Mouse (Mus musculus): ENCODE measurements around the gene Cdc42ep2. TPM values are rescaled to one million over a fixed set of nuclear protein-coding genes. Genes with fewer than 3 reads are reported as not detected.

The Cdc42ep2 gene
- polyA plus RNA-seq, 1 experiment from 2014 or later: 20.4 TPM

- Histone ChIP-seq H3K9ac (ENCODE audit: low read depth, low read length) (peak overlapping the region; percentile 18; the same call in 1 of the 2 replicates), H3K27ac (ENCODE audit: low read length) (peak overlapping the region; percentile 5; the same call in 1 of the 2 replicates), H3K4me2 (ENCODE audit: low read length) (peak overlapping the region; percentile 40), H3K27me3 (ENCODE audit: control insufficient read depth, insufficient read depth, low read depth, low read length) (no peaks in the 10 kb centered on the region), H3K4me1 (ENCODE audit: control insufficient read depth, insufficient read depth, low read length) (peaks cover 3% of the 10 kb centered on the region; the same call in 1 of the 2 replicates), H3K36me3 (ENCODE audit: control insufficient read depth, insufficient read depth, low read length) (no peaks in the 10 kb centered on the region), H3K9me3 (replicated peaks; ENCODE audit: control insufficient read depth, low read length, poor library complexity, severe bottlenecking) (no peaks in the 10 kb centered on the region), H3K4me3 (ENCODE audit: low read depth, low read length) (no peak overlapping the region)
- WGBS: 11% methylated on average over 14 of the region's 14 CpGs
- ATAC-seq: no peak
Measured at GRCm38 (mm10) chr19:5937836-5938406, 13.3 kb upstream of the Cdc42ep2 start.

GRCm38 (mm10) chr19:5937095-5937835 is 12.6 kb upstream of the Cdc42ep2 start:
- Histone ChIP-seq H3K4me1 (ENCODE audit: control insufficient read depth, insufficient read depth, low read length) (peaks cover 3% of the 10 kb centered on the region; the same call in 1 of the 2 replicates), H3K4me3 (ENCODE audit: low read depth, low read length) (no peak overlapping the region), H3K9me3 (replicated peaks; ENCODE audit: control insufficient read depth, low read length, poor library complexity, severe bottlenecking) (no peaks in the 10 kb centered on the region), H3K36me3 (ENCODE audit: control insufficient read depth, insufficient read depth, low read length) (no peaks in the 10 kb centered on the region), H3K27ac (ENCODE audit: low read length) (peak overlapping the region; percentile 43; the same call in 1 of the 2 replicates), H3K27me3 (ENCODE audit: control insufficient read depth, insufficient read depth, low read depth, low read length) (no peaks in the 10 kb centered on the region), H3K4me2 (ENCODE audit: low read length) (no peak overlapping the region; the same call in 1 of the 2 replicates), H3K9ac (ENCODE audit: low read depth, low read length) (no peak overlapping the region; the same call in 1 of the 2 replicates)
- WGBS: 54% methylated on average over 21 of the region's 21 CpGs
- no peak for ATAC-seq

GRCm38 (mm10) chr19:5935691-5936090 is 11.1 kb upstream of the Cdc42ep2 start:
- Histone ChIP-seq H3K27me3 (ENCODE audit: control insufficient read depth, insufficient read depth, low read depth, low read length) (no peaks in the 10 kb centered on the region), H3K4me2 (ENCODE audit: low read length) (no peak overlapping the region), H3K9ac (ENCODE audit: low read depth, low read length) (no peak overlapping the region), H3K9me3 (replicated peaks; ENCODE audit: control insufficient read depth, low read length, poor library complexity, severe bottlenecking) (no peaks in the 10 kb centered on the region), H3K4me3 (ENCODE audit: low read depth, low read length) (no peak overlapping the region), H3K36me3 (ENCODE audit: control insufficient read depth, insufficient read depth, low read length) (no peaks in the 10 kb centered on the region), H3K27ac (ENCODE audit: low read length) (no peak overlapping the region), H3K4me1 (ENCODE audit: control insufficient read depth, insufficient read depth, low read length) (peaks cover 3% of the 10 kb centered on the region; the same call in 1 of the 2 replicates)
- 80% methylated on average over 5 of the region's 5 CpGs for WGBS
- ATAC-seq: no peak

- Histone ChIP-seq H3K27ac (ENCODE audit: low read length) (no peak overlapping the region), H3K4me2 (ENCODE audit: low read length) (no peak overlapping the region), H3K27me3 (ENCODE audit: control insufficient read depth, insufficient read depth, low read depth, low read length) (no peaks in the 10 kb centered on the region), H3K9me3 (replicated peaks; ENCODE audit: control insufficient read depth, low read length, poor library complexity, severe bottlenecking) (no peaks in the 10 kb centered on the region), H3K4me3 (ENCODE audit: low read depth, low read length) (no peak overlapping the region), H3K36me3 (ENCODE audit: control insufficient read depth, insufficient read depth, low read length) (no peaks in the 10 kb centered on the region), H3K4me1 (ENCODE audit: control insufficient read depth, insufficient read depth, low read length) (peaks cover 3% of the 10 kb centered on the region; the same call in 1 of the 2 replicates), H3K9ac (ENCODE audit: low read depth, low read length) (no peak overlapping the region)
- no peak for ATAC-seq
- 74% methylated on average over 3 of the region's 3 CpGs for WGBS
Measured at GRCm38 (mm10) chr19:5935266-5935665, 10.7 kb upstream of the Cdc42ep2 start.

GRCm38 (mm10) chr19:5929634-5930596 is 5.3 kb upstream of the Cdc42ep2 start:
- WGBS: 71% methylated on average over 14 of the region's 14 CpGs
- Histone ChIP-seq H3K27me3 (ENCODE audit: control insufficient read depth, insufficient read depth, low read depth, low read length) (no peaks in the 10 kb centered on the region), H3K9me3 (replicated peaks; ENCODE audit: control insufficient read depth, low read length, poor library complexity, severe bottlenecking) (no peaks in the 10 kb centered on the region), H3K4me3 (ENCODE audit: low read depth, low read length) (no peak overlapping the region), H3K27ac (ENCODE audit: low read length) (no peak overlapping the region), H3K4me2 (ENCODE audit: low read length) (no peak overlapping the region), H3K36me3 (ENCODE audit: control insufficient read depth, insufficient read depth, low read length) (no peaks in the 10 kb centered on the region), H3K4me1 (ENCODE audit: control insufficient read depth, insufficient read depth, low read length) (peaks cover 9% of the 10 kb centered on the region), H3K9ac (ENCODE audit: low read depth, low read length) (no peak overlapping the region)
- no peak for ATAC-seq

GRCm38 (mm10) chr19:5928546-5928945 is 3.9 kb upstream of the Cdc42ep2 start:
- no peak overlapping the region for H3K4me3 ChIP-seq (ENCODE audit: low read depth, low read length)
- 83% methylated on average over 3 of the region's 3 CpGs for whole genome bisulfite sequencing
- no peaks in the 10 kb centered on the region for H3K36me3 ChIP-seq (ENCODE audit: control insufficient read depth, insufficient read depth, low read length)
- H3K4me2 ChIP-seq (ENCODE audit: low read length): no peak overlapping the region
- H3K9ac ChIP-seq (ENCODE audit: low read depth, low read length): no peak overlapping the region
- no peak overlapping the region for H3K27ac ChIP-seq (ENCODE audit: low read length)
- H3K4me1 ChIP-seq (ENCODE audit: control insufficient read depth, insufficient read depth, low read length): peaks cover 12% of the 10 kb centered on the region
- ATAC-seq: no peak
- H3K9me3 ChIP-seq (replicated peaks; ENCODE audit: control insufficient read depth, low read length, poor library complexity, severe bottlenecking): no peaks in the 10 kb centered on the region
- H3K27me3 ChIP-seq (ENCODE audit: control insufficient read depth, insufficient read depth, low read depth, low read length): no peaks in the 10 kb centered on the region

GRCm38 (mm10) chr19:5928104-5928503 is 3.5 kb upstream of the Cdc42ep2 start:
- Histone ChIP-seq H3K4me3 (ENCODE audit: low read depth, low read length) (no peak overlapping the region), H3K4me1 (ENCODE audit: control insufficient read depth, insufficient read depth, low read length) (peaks cover 13% of the 10 kb centered on the region), H3K9me3 (replicated peaks; ENCODE audit: control insufficient read depth, low read length, poor library complexity, severe bottlenecking) (no peaks in the 10 kb centered on the region), H3K36me3 (ENCODE audit: control insufficient read depth, insufficient read depth, low read length) (no peaks in the 10 kb centered on the region), H3K4me2 (ENCODE audit: low read length) (no peak overlapping the region), H3K27ac (ENCODE audit: low read length) (no peak overlapping the region), H3K9ac (ENCODE audit: low read depth, low read length) (no peak overlapping the region), H3K27me3 (ENCODE audit: control insufficient read depth, insufficient read depth, low read depth, low read length) (no peaks in the 10 kb centered on the region)
- no peak for ATAC-seq
- WGBS: 84% methylated on average over 6 of the region's 6 CpGs

GRCm38 (mm10) chr19:5927532-5927931 is 2.9 kb upstream of the Cdc42ep2 start:
- Histone ChIP-seq H3K36me3 (ENCODE audit: control insufficient read depth, insufficient read depth, low read length) (no peaks in the 10 kb centered on the region), H3K27me3 (ENCODE audit: control insufficient read depth, insufficient read depth, low read depth, low read length) (no peaks in the 10 kb centered on the region), H3K4me1 (ENCODE audit: control insufficient read depth, insufficient read depth, low read length) (peaks cover 13% of the 10 kb centered on the region), H3K9me3 (replicated peaks; ENCODE audit: control insufficient read depth, low read length, poor library complexity, severe bottlenecking) (no peaks in the 10 kb centered on the region), H3K4me3 (ENCODE audit: low read depth, low read length) (no peak overlapping the region), H3K9ac (ENCODE audit: low read depth, low read length) (no peak overlapping the region), H3K4me2 (ENCODE audit: low read length) (no peak overlapping the region), H3K27ac (ENCODE audit: low read length) (no peak overlapping the region)
- ATAC-seq: no peak
- 80% methylated on average over 8 of the region's 8 CpGs for WGBS

Measured in midbrain, embryonic 16.5 days (tissue).